Mouse (Mus musculus) heart, embryonic 12.5 days (tissue): ENCODE data around the gene Zc3h12b. TPM values are rescaled to one million over a fixed set of nuclear protein-coding genes. Genes with fewer than 3 reads are reported as not detected.

Experiments
- ATAC-seq: fragments of 200-750 bp; cut with Nextera tagmentation; 2 replicates; pipeline ENCODE4 v1.8.0; 2017; ENCODE audit warnings: moderate TSS enrichment, moderate library complexity; ENCODE audit not compliant: insufficient number of reproducible peaks, low FRiP score
- H3K27ac ChIP-seq: fragments of 300-500 bp; sonication (generic); 2 replicates; pipeline ENCODE4 v1.5.1; 2016; ENCODE audit warnings: mild to moderate bottlenecking, moderate library complexity; ENCODE audit not compliant: poor library complexity, severe bottlenecking
- H3K27me3 ChIP-seq: fragments of 300-500 bp; sonication (generic); replicated peaks from 2 replicates; pipeline ENCODE4 v1.6.1; 2016; ENCODE audit warnings: mild to moderate bottlenecking, moderate library complexity
- H3K36me3 ChIP-seq: fragments of 300-500 bp; sonication (generic); 2 replicates; pipeline ENCODE4 v1.6.1; 2016; ENCODE audit warnings: mild to moderate bottlenecking, moderate library complexity
- H3K4me1 ChIP-seq: fragments of 300-500 bp; sonication (generic); replicated peaks from 2 replicates; pipeline ENCODE4 v1.6.1; 2016; ENCODE audit warnings: mild to moderate bottlenecking
- H3K4me2 ChIP-seq: fragments of 300-500 bp; sonication (generic); 2 replicates; pipeline ENCODE4 v1.6.1; 2016; ENCODE audit warnings: mild to moderate bottlenecking, moderate library complexity
- H3K4me3 ChIP-seq: fragments of 300-500 bp; sonication (generic); 2 replicates; pipeline ENCODE4 v1.5.1; 2016; ENCODE audit warnings: mild to moderate bottlenecking
- H3K9ac ChIP-seq: fragments of 300-500 bp; sonication (generic); 2 replicates; pipeline ENCODE4 v1.6.1; 2016; ENCODE audit warnings: mild to moderate bottlenecking, moderate library complexity
- H3K9me3 ChIP-seq: fragments of 300-500 bp; sonication (generic); replicated peaks from 2 replicates; pipeline ENCODE4 v1.6.1; 2016; ENCODE audit warnings: mild to moderate bottlenecking, moderate library complexity
- WGBS: fragments of 180-500 bp; shearing (Covaris S2); methylation state at CpG from one replicate; pipeline ENCODE4 v1.1.7; 2016; 5-methylcytosine and 5-hydroxymethylcytosine counted together
- polyA plus RNA-seq: library from polyadenylated mRNA; unstranded; fragments of >200 nt; fragmentation: Nextera tagmentation; extraction: Ambion mirVana; gene quantifications from 2 replicates; pipeline ENCODE4 v1.2.1, GENCODE M21; 2016

Gene Zc3h12b
- 2.3 and 3.1 TPM in 2 replicates for polyA plus RNA-seq

DNA sequence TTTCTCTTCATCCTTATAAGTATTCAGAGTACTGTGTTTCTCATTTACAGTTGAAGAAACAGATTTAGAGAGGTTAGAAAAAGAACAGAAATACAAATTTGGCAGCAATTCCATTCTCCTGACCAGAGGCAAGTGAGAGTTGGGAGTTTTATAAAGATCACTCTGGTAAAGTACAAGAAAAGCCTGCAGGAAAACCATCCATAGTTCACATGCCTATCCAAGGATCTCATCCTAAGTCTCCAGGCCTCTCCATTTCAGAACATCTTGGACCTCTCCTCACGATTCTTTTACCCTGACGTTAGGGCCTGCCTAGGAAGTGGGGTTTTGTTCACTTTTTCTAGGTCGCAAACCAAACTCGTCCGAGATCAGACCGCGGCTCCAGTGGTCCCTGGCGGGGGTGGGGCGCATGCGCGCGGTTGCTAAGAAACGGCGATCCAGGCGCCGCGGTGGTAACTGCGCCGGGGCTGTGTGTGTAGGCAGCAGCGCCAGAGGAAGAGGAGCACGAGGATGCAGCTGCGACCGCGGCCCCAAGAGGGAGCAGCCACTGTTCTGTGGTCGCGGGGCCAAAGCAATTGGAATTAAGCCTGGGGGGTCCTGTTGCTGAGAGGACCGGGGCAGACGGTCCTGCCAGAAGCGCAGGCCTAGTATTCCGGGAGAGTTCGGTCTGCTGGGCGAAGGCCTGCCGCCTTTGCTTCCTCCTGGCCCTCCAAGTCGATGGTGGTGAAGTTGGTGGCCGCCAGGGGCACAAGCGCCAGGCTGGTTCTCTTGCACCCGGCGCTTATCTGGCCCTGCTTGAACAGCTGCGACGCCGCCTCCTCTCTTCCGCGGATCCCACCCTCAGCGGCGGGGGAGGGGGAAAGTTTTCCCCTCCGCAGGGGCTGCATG lies at the start of gene Zc3h12b:
Zc3h12b (plus strand) TSS at position 452 of the 885 bp plus-strand sequence.
- Histone ChIP-seq H3K4me2 (peak within 1 kb of the TSS; percentile 67), H3K4me1 (no peaks in the 10 kb centered on the region), H3K36me3 (no peaks in the 10 kb centered on the region), H3K27me3 (no peaks in the 10 kb centered on the region), H3K9me3 (no peaks in the 10 kb centered on the region), H3K4me3 (peak within 1 kb of the TSS; percentile 59), H3K9ac (peak within 1 kb of the TSS; percentile 56), H3K27ac (peak within 1 kb of the TSS; percentile 62)
- WGBS: 22% methylated on average over 46 of the region's 46 CpGs
- peak; percentile 88 for ATAC-seq

- Histone ChIP-seq H3K4me3 (no peak overlapping the region), H3K27ac (no peak overlapping the region), H3K9ac (no peak overlapping the region), H3K27me3 (no peaks in the 10 kb centered on the region), H3K4me2 (no peak overlapping the region), H3K4me1 (no peaks in the 10 kb centered on the region), H3K9me3 (no peaks in the 10 kb centered on the region), H3K36me3 (no peaks in the 10 kb centered on the region)
- no peak for ATAC-seq
- WGBS: 40% methylated on average over 1 of the region's 1 CpGs
Observed at GRCm38 (mm10) chrX:95682206-95682605, 29.3 kb upstream of the Zc3h12b start.

DNA sequence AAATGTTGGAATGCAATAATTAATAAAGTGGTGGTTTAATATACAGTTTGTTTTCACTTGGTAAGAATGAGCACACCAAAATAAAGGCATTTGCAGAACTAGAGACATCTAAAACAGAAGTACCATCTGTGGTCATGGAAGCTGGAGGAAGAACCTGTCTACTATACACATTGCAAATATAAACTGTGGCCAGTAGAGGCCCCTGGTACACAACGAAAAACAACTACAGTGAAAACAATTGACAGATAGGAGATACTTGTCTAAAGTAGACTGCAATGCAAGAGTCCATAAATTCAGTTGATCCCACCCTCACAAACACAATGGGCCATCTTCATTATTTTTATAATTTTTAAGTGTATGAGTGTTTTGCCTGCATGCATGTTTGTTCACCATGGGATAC lies 24.4 kb upstream of the Zc3h12b start:
- ATAC-seq: no peak
- Histone ChIP-seq H3K9me3 (no peaks in the 10 kb centered on the region), H3K4me2 (no peak overlapping the region), H3K9ac (no peak overlapping the region), H3K36me3 (no peaks in the 10 kb centered on the region), H3K4me1 (no peaks in the 10 kb centered on the region), H3K27me3 (no peaks in the 10 kb centered on the region), H3K4me3 (no peak overlapping the region), H3K27ac (no peak overlapping the region)
- 38% methylated on average over 1 of the region's 1 CpGs for WGBS

- no peak overlapping the region for H3K9ac ChIP-seq
- ATAC-seq: no peak
- 26% methylated on average over 2 of the region's 2 CpGs for WGBS
Observed at GRCm38 (mm10) chrX:95738253-95738652, 26.8 kb downstream of the Zc3h12b start.

DNA sequence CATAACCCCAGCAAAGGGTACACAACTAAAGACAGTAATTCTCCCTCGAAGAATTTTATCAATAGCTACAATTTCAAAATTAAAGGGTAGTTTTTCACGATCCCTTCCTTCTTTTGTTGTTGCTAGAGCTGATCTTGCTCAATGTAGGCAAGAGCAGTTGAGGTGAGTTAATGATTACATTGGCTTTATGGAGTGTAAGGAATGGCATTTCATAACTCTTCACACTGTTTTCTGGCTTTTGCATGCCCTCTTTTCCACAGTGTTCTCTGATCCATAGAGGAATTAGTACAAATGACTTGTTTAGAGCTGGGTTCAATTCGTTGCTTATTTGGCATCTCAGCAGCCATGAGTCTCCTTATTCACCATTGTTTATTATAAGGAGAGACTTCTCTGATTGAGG lies 84.4 kb downstream of the Zc3h12b start:
- Histone ChIP-seq H3K27me3 (no peaks in the 10 kb centered on the region), H3K9me3 (no peaks in the 10 kb centered on the region; the same call in 1 of the 2 replicates), H3K9ac (no peak overlapping the region), H3K36me3 (no peaks in the 10 kb centered on the region), H3K27ac (no peak overlapping the region), H3K4me1 (no peaks in the 10 kb centered on the region), H3K4me2 (no peak overlapping the region), H3K4me3 (no peak overlapping the region)
- ATAC-seq: no peak
- 79% methylated on average over 3 of the region's 3 CpGs for WGBS

More at GRCm38 (mm10) chrX:95738253-95738652, 26.8 kb downstream of the Zc3h12b start:
- Histone ChIP-seq H3K4me3 (no peak overlapping the region), H3K27me3 (no peaks in the 10 kb centered on the region), H3K4me1 (no peaks in the 10 kb centered on the region), H3K36me3 (no peaks in the 10 kb centered on the region), H3K9me3 (no peaks in the 10 kb centered on the region; the same call in 1 of the 2 replicates), H3K27ac (no peak overlapping the region), H3K4me2 (no peak overlapping the region)

DNA sequence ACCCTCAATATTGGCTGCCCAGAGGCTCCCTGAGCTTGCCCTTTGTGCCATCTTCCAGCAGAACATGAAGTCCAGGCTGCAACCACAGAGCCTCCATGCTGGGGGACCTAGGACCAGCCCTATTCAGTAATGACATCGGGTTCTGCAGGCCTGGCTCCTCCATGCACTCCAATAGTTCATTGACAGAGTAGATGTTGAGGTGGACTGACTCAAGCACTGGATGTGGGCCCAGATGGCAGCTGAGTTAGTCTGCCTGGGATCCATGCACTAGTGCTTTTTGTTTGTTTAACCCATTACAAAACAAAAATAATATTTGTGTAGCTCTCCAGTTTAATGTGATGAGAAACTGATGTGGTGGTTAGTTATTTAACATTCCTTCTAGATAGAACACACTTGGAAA lies 90.3 kb downstream of the Zc3h12b start:
- 90% methylated on average over 1 of the region's 1 CpGs for WGBS
- Histone ChIP-seq H3K4me1 (no peaks in the 10 kb centered on the region), H3K9me3 (no peaks in the 10 kb centered on the region), H3K27ac (no peak overlapping the region), H3K27me3 (no peaks in the 10 kb centered on the region), H3K4me3 (no peak overlapping the region), H3K9ac (no peak overlapping the region), H3K4me2 (no peak overlapping the region), H3K36me3 (no peaks in the 10 kb centered on the region)
- ATAC-seq: no peak

GRCm38 (mm10) chrX:95852806-95853205 lies 141.3 kb downstream of the Zc3h12b start:
- Histone ChIP-seq H3K4me1 (no peaks in the 10 kb centered on the region), H3K36me3 (no peaks in the 10 kb centered on the region), H3K4me2 (no peak overlapping the region), H3K9ac (no peak overlapping the region), H3K27me3 (no peaks in the 10 kb centered on the region), H3K9me3 (no peaks in the 10 kb centered on the region), H3K4me3 (no peak overlapping the region), H3K27ac (no peak overlapping the region)
- 62% methylated on average over 14 of the region's 14 CpGs for WGBS
- no peak for ATAC-seq

DNA sequence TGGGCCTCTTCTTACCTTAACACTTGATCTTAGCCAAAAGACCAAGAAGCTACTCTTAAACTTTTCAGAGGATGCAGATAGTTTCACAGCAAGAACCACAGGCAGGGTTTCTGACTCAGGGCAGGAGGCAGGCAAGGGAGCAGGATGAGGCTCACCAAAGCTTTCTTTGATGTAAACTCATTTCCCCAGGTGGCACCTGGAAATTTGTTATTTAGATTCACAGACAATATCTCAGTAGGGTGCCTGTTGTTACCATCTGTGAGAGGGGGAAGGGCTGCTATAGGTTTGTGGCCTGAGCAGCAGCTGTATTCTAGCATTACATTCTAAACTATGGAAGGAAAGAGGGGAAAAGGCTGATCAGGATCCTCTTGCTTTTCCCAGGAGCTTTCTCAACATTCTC lies 169.6 kb downstream of the Zc3h12b start:
- no peaks in the 10 kb centered on the region for H3K36me3 ChIP-seq
- no peak for ATAC-seq
- H3K4me3 ChIP-seq: no peak overlapping the region
- no peak overlapping the region for H3K4me2 ChIP-seq
- no peaks in the 10 kb centered on the region for H3K9me3 ChIP-seq
- no peaks in the 10 kb centered on the region for H3K4me1 ChIP-seq
- H3K27ac ChIP-seq: no peak overlapping the region
- no peak overlapping the region for H3K9ac ChIP-seq
- H3K27me3 ChIP-seq: no peaks in the 10 kb centered on the region

DNA sequence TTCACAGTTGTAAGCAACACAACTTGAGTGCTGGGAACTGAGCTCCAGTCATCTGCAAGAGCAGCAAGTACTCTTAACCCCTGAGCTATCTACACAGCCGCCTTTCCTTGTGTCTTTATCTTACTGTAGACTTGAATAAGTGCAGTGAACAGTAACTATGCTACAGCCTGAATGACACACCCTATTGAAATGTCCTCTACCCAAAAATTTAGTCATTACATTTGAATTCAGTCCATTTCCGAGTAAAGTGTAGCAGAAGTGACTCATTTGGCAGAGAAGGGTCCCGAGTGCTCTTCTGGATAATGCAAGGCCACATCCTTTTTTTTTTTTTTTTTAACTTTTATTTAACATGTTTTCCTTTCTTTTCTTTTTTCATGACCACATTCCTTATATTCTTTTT lies 191.2 kb downstream of the Zc3h12b start:
- Histone ChIP-seq H3K9me3 (no peaks in the 10 kb centered on the region), H3K4me3 (no peak overlapping the region), H3K4me1 (no peaks in the 10 kb centered on the region), H3K36me3 (no peaks in the 10 kb centered on the region), H3K4me2 (no peak overlapping the region), H3K9ac (no peak overlapping the region), H3K27ac (no peak overlapping the region), H3K27me3 (no peaks in the 10 kb centered on the region)
- ATAC-seq: no peak
- WGBS: 72% methylated on average over 3 of the region's 3 CpGs

GRCm38 (mm10) chrX:95935481-95935880 lies 224.0 kb downstream of the Zc3h12b start:
- no peak for ATAC-seq
- H3K4me2 ChIP-seq: no peak overlapping the region
- 91% methylated on average over 2 of the region's 2 CpGs for WGBS
- H3K27me3 ChIP-seq: no peaks in the 10 kb centered on the region
- peaks cover 47% of the 10 kb centered on the region for H3K36me3 ChIP-seq
- H3K9me3 ChIP-seq: no peaks in the 10 kb centered on the region
- H3K9ac ChIP-seq: no peak overlapping the region
- H3K4me3 ChIP-seq: no peak overlapping the region
- no peak overlapping the region for H3K27ac ChIP-seq
- no peaks in the 10 kb centered on the region for H3K4me1 ChIP-seq

DNA sequence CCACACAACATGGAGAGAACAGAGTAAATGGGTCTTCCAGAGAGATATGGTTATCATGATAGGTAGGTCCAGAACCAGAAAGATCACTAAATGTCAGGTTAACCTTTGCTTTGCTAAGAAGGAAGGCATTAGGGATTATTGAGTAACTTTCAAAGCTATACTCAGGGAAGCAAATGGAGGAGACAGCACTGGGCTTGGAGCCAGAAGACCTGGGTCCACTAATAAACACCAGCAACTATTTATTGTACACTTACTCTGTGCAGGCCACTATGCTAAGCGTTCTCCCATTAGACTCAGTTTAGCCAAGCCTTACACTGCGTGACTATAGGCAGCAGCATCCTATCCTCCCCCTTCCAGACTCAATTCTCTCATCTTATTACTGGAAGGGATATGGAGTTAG lies 234.0 kb downstream of the Zc3h12b start:
- no peak overlapping the region for H3K4me3 ChIP-seq
- no peak for ATAC-seq
- no peaks in the 10 kb centered on the region for H3K4me1 ChIP-seq
- H3K9me3 ChIP-seq: no peaks in the 10 kb centered on the region
- no peak overlapping the region for H3K9ac ChIP-seq
- 82% methylated on average over 2 of the region's 2 CpGs for WGBS
- H3K36me3 ChIP-seq: peaks cover 61% of the 10 kb centered on the region
- no peak overlapping the region for H3K4me2 ChIP-seq
- no peak overlapping the region for H3K27ac ChIP-seq
- no peaks in the 10 kb centered on the region for H3K27me3 ChIP-seq

DNA sequence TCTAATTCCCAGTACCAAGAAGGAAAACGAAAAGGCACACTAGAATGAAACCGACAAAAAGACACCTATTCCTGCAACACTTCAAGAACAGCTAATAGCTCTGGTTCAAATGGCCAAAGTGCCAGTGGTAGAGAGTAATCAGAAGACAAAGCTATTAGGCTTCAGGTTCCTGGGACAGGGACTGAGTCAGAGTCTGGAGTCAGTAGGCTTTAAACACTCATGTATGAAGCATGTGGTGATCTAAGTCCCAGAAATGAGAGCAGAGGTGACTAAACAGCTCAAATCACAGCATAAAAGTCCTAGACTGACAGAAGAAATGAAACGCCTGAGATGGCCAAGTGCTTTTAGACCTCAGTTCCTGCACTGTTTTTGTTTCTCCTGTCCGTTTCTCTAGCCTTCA lies 236.7 kb downstream of the Zc3h12b start:
- H3K9ac ChIP-seq: no peak overlapping the region
- WGBS: 76% methylated on average over 4 of the region's 4 CpGs
- H3K27me3 ChIP-seq: no peaks in the 10 kb centered on the region
- H3K27ac ChIP-seq: no peak overlapping the region
- no peak overlapping the region for H3K4me2 ChIP-seq
- H3K4me1 ChIP-seq: no peaks in the 10 kb centered on the region
- ATAC-seq: no peak
- peaks cover 69% of the 10 kb centered on the region for H3K36me3 ChIP-seq
- no peak overlapping the region for H3K4me3 ChIP-seq
- H3K9me3 ChIP-seq: no peaks in the 10 kb centered on the region
